In the genomic region with DNA sequence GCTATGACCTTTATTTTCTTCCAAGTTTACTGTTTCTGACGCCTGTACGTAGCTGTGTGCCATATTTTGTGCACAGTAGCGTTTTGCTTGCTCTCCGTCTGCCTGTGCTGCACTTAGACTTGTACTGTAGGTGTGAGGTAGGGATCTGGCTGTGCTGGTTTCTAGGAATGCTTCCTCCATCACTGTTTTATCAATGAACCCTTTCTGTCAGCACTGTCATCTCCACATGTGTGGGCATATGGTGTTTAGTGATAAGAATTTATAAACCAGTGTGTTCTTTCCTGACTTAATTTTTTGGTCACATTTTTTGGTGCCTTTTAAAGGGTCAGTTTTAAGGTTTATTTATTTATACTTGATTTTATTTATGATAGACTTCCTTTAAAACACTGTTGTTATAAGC, we compare ENCODE assay signal across 20 mouse cellular contexts. TPM values are rescaled to one million over a fixed set of nuclear protein-coding genes. Genes with fewer than 3 reads are reported as not detected.
DNase-seq lines count a peak whose midpoint lies in the region; ATAC-seq and TF ChIP-seq lines count a peak whose summit lies in the region.
"Had no signal": no experiment of that assay in that cellular context is flagged by ENCODE, and none has a peak within 500 bp of the region (broad histone marks: within the 10 kb centered on the region; RNA-seq: fewer than 3 reads in every experiment).

No protein-coding gene starts in this region.

- no peaks in the 10 kb centered on the region for H3K27me3 ChIP-seq in heart, embryonic 11.5 days (ENCODE audit: control insufficient read depth, insufficient read depth, low read length)
- H3K27me3 ChIP-seq in CH12.LX (replicated peaks): no peaks in the 10 kb centered on the region
- no peaks in the 10 kb centered on the region for H3K27me3 ChIP-seq in liver, embryonic 15.5 days
- no peaks in the 10 kb centered on the region for H3K27me3 ChIP-seq in neural tube, embryonic 15.5 days (replicated peaks)
- H3K27me3 ChIP-seq: midbrain, embryonic 15.5 days had no signal

- no peak for TF ChIP-seq POLR2A in CH12.LX (IDR thresholded peaks at IDR 0.05; ENCODE audit: low read depth, low read length)

- H3K9ac ChIP-seq in heart, embryonic 11.5 days (ENCODE audit: low read depth, low read length): no peak overlapping the region
- H3K9ac ChIP-seq in CH12.LX (ENCODE audit: insufficient read depth, low read depth): peak overlapping the region; percentile 35; the same call in 1 of the 2 replicates
- H3K9ac ChIP-seq in liver, embryonic 15.5 days: peak overlapping the region; percentile 22; the same call in 1 of the 2 replicates
- no peak overlapping the region for H3K9ac ChIP-seq in neural tube, embryonic 15.5 days (replicated peaks)
- H3K9ac ChIP-seq: lung, embryonic 14.5 days; midbrain, embryonic 15.5 days had no signal

- in situ Hi-C loops in CH12.LX (cut with MboI; ENCODE audit: low pct_ligation_motif_present, low pct_unique_long_range_greater_than_20kb, low sequenced_read_pairs): no loop called here

- dilution Hi-C loops in CH12.LX (cut with MboI; ENCODE audit: extremely low pct_ligation_motif_present, extremely low pct_unique_long_range_greater_than_20kb, low sequenced_read_pairs): no loop called here

- TF ChIP-seq CTCF in CH12.LX (conservative IDR thresholded peaks at IDR 0.05 in 1 of 2, IDR thresholded peaks at IDR 0.05 in 1 of 2; ENCODE audit: low read depth in 2 of 2, low read length in 2 of 2): no peak

- 68% methylated on average over 4 of the region's 4 CpGs for WGBS in heart, embryonic 11.5 days (ENCODE audit: insufficient replicate concordance)
- WGBS in liver, embryonic 15.5 days (ENCODE audit: insufficient replicate concordance): 33% methylated on average over 4 of the region's 4 CpGs
- WGBS in neural tube, embryonic 15.5 days: 93% methylated on average over 4 of the region's 4 CpGs

- H3K79me2 ChIP-seq in CH12.LX (replicated peaks; ENCODE audit: control insufficient read depth, extremely low read depth, insufficient read depth, poor library complexity, severe bottlenecking): no peaks in the 10 kb centered on the region; the same call in 1 of the 2 replicates

- H3K36me3 ChIP-seq in heart, embryonic 11.5 days (ENCODE audit: control insufficient read depth, insufficient read depth, low read length): 0 out of 2 replicates have a peak, but pooled peaks cover 2% of the 10 kb centered on the region
- peaks cover 8 to 25% of the 10 kb centered on the region in 2 experiments for H3K36me3 ChIP-seq in CH12.LX (replicated peaks in 1 of 2; ENCODE audit: control insufficient read depth in 1 of 2, insufficient read depth in 1 of 2, low read length in 1 of 2)
- H3K36me3 ChIP-seq in liver, embryonic 15.5 days (replicated peaks): peaks cover 51% of the 10 kb centered on the region
- H3K36me3 ChIP-seq in neural tube, embryonic 15.5 days: peaks cover 51% of the 10 kb centered on the region

- H3K4me2 ChIP-seq in heart, embryonic 11.5 days: no peak overlapping the region
- H3K4me2 ChIP-seq in CH12.LX (ENCODE audit: insufficient read depth, low read depth, poor library complexity, severe bottlenecking): 0 out of 2 replicates have a peak overlapping the region, but pooled peaks have one; percentile 59
- peak overlapping the region; percentile 60 for H3K4me2 ChIP-seq in liver, embryonic 15.5 days
- H3K4me2 ChIP-seq in neural tube, embryonic 15.5 days: no peak overlapping the region
- H3K4me2 ChIP-seq: lung, embryonic 14.5 days; midbrain, embryonic 15.5 days had no signal

- DNase-seq in heart, adult 9 months (ENCODE audit: low spot score in 2 of 2): no peak
- DNase-seq in CH12.LX (ENCODE audit: extremely low read depth): no peak
- no peak for DNase-seq in cerebellum, postnatal 14 days
- DNase-seq: cerebellum, adult 9-11 months; heart, postnatal 10 days; kidney, adult 18-20 months; kidney, postnatal 4 days; lung, embryonic 14.5 days; right cerebral cortex, postnatal 25 days; thymus, adult 2 months had no signal

- peak; percentile 65; the same call in 1 of the 2 replicates for ATAC-seq in heart, embryonic 11.5 days (replicated peaks; ENCODE audit: insufficient number of reproducible peaks, low FRiP score, low TSS enrichment)
- ATAC-seq in common myeloid progenitor, adult 5-6 weeks (replicated peaks; ENCODE audit: low read depth, poor library complexity, severe bottlenecking): peak; percentile 45; the same call in 1 of the 2 replicates
- peak; percentile 98 for ATAC-seq in liver, embryonic 15.5 days (ENCODE audit: insufficient read depth)
- no peak for ATAC-seq in granulocyte monocyte progenitor cell, adult 5-6 weeks (replicated peaks; ENCODE audit: poor library complexity, severe bottlenecking)
- no peak for ATAC-seq in neural tube, embryonic 15.5 days (ENCODE audit: low FRiP score)
- ATAC-seq: forebrain, embryonic 16.5 days; hindbrain, postnatal 0 days; midbrain, embryonic 15.5 days had no signal

- no peak overlapping the region for H3K27ac ChIP-seq in heart, embryonic 11.5 days (ENCODE audit: low read depth, low read length)
- no peak overlapping the region for H3K27ac ChIP-seq in CH12.LX (ENCODE audit: insufficient read depth, low read depth)
- peak overlapping the region; percentile 94 for H3K27ac ChIP-seq in liver, embryonic 15.5 days (replicated peaks)
- H3K27ac ChIP-seq in neural tube, embryonic 15.5 days (replicated peaks): no peak overlapping the region
- H3K27ac ChIP-seq: hindbrain, postnatal 0 days; limb, embryonic 10.5 days; macrophage; midbrain, embryonic 15.5 days had no signal

- no peak overlapping the region for H3K4me3 ChIP-seq in heart, embryonic 11.5 days (ENCODE audit: low read depth, low read length)
- H3K4me3 ChIP-seq in CH12.LX (replicated peaks in 1 of 3; ENCODE audit: low read depth in 2 of 3, low read length in 2 of 3, poor library complexity in 1 of 3): peak overlapping the region in 1 of 3 experiments; percentile 61
- H3K4me3 ChIP-seq in liver, embryonic 15.5 days (replicated peaks): peak overlapping the region; percentile 20
- no peak overlapping the region for H3K4me3 ChIP-seq in neural tube, embryonic 15.5 days (replicated peaks)
- H3K4me3 ChIP-seq: limb, embryonic 10.5 days; midbrain, embryonic 15.5 days had no signal

- TF ChIP-seq EP300 in CH12.LX (IDR thresholded peaks at IDR 0.05; ENCODE audit: low read length): no peak

- no peaks in the 10 kb centered on the region for H3K9me3 ChIP-seq in heart, embryonic 11.5 days (replicated peaks; ENCODE audit: control insufficient read depth, low read length)
- no peaks in the 10 kb centered on the region for H3K9me3 ChIP-seq in CH12.LX (replicated peaks; ENCODE audit: low read length)
- H3K9me3 ChIP-seq in liver, embryonic 15.5 days (replicated peaks): no peaks in the 10 kb centered on the region
- no peaks in the 10 kb centered on the region for H3K9me3 ChIP-seq in neural tube, embryonic 15.5 days (replicated peaks)
- H3K9me3 ChIP-seq: limb, embryonic 10.5 days; midbrain, embryonic 15.5 days had no signal

- peaks cover 2% of the 10 kb centered on the region; the same call in 1 of the 2 replicates for H3K4me1 ChIP-seq in heart, embryonic 11.5 days (ENCODE audit: control insufficient read depth, insufficient read depth, low read length)
- H3K4me1 ChIP-seq in CH12.LX (ENCODE audit: control insufficient read depth in 1 of 2, insufficient read depth in 2 of 2): peaks cover 5 to 21% of the 10 kb centered on the region in 2 experiments
- H3K4me1 ChIP-seq in liver, embryonic 15.5 days (replicated peaks): peaks cover 21% of the 10 kb centered on the region
- no peaks in the 10 kb centered on the region for H3K4me1 ChIP-seq in neural tube, embryonic 15.5 days
- H3K4me1 ChIP-seq: midbrain, embryonic 15.5 days had no signal

- no peak for TF ChIP-seq RAD21 in CH12.LX (IDR thresholded peaks at IDR 0.05; ENCODE audit: low read depth, low read length)

TF ChIP-seq in CH12.LX, 34 proteins besides CTCF, POLR2A, EP300 and RAD21:
- 0 out of 2 replicates have a peak, but pooled peaks have one; percentile 6 for TF ChIP-seq MXI1 (IDR thresholded peaks at IDR 0.05; ENCODE audit: low read depth, low read length)
- TF ChIP-seq JUND (conservative IDR thresholded peaks at IDR 0.05; ENCODE audit: low read depth, low read length): no peak

RNA-seq across cellular contexts. Expression of a gene that starts 50.8 kb away (rescaled TPM):
- 8.6 and 10.8 TPM in 2 replicates for polyA plus RNA-seq in heart, embryonic 11.5 days (2014; fragmentation: Nextera tagmentation; extraction: Ambion mirVana)
- total RNA-seq in CH12.LX (2012; rRNA removed) (74.0 and 88.1 TPM in 2 replicates), CH12.LX (2014; rRNA removed) (73.4 and 84.6 TPM in 2 replicates)
- polyA plus RNA-seq in CH12.LX (2012; ENCODE audit: insufficient read length, low read depth): 237 and 248 TPM in 2 replicates
- 20.9 and 31.6 TPM in 2 replicates for total RNA-seq in common myeloid progenitor, adult 5-6 weeks (2017)
- polyA plus RNA-seq in liver, embryonic 15.5 days (2015; fragmentation: Nextera tagmentation; extraction: Ambion mirVana): 25.3 and 27.0 TPM in 2 replicates
- total RNA-seq in granulocyte monocyte progenitor cell, adult 5-6 weeks (2014; fragmentation: Nextera tagmentation): 3.2 and 6.9 TPM in 2 replicates
- total RNA-seq in granulocyte monocyte progenitor cell, adult 5-6 weeks (2017): 9.1 and 11.3 TPM in 2 replicates
- 3.4 and 5.8 TPM in 2 replicates for polyA plus RNA-seq in neural tube, embryonic 15.5 days (2015; fragmentation: Nextera tagmentation; extraction: Ambion mirVana)

Comparison
In these comparisons a context has a peak if more than half of its experiments do, and no peak if none do; other contexts are left out.
1. ATAC-seq: peak in heart, embryonic 11.5 days (single experiment), common myeloid progenitor, adult 5-6 weeks (single experiment) and liver, embryonic 15.5 days (single experiment); none in granulocyte monocyte progenitor cell, adult 5-6 weeks (single experiment) and neural tube, embryonic 15.5 days (single experiment).
2. H3K4me2 ChIP-seq: peak in CH12.LX (single experiment) and liver, embryonic 15.5 days (single experiment); none in heart, embryonic 11.5 days (single experiment) and neural tube, embryonic 15.5 days (single experiment).
3. H3K9ac ChIP-seq: peak in CH12.LX (single experiment) and liver, embryonic 15.5 days (single experiment); none in heart, embryonic 11.5 days (single experiment) and neural tube, embryonic 15.5 days (single experiment).